Mouse (Mus musculus) MEL (cell line): ENCODE measurements around the gene Fam72a. TPM values are rescaled to one million over a fixed set of nuclear protein-coding genes. Genes with fewer than 3 reads are reported as not detected.

ENCODE experiments used
- DNase-seq: peaks from one replicate; pipeline ENCODE4 v3.0.0; 2011; ENCODE audit warnings: low read depth, low spot score
- H3K27ac ChIP-seq: 2 replicates; pipeline ENCODE4 v1.5.1; 2012; ENCODE audit warnings: low read depth, mild to moderate bottlenecking, control low read depth, low read length, moderate library complexity; ENCODE audit not compliant: control insufficient read depth
- H3K27me3 ChIP-seq, 2 experiments: fragments of 150-350 bp in 1 of 2; sonication (generic) in 1 of 2; 2 replicates each; pipeline ENCODE4 v1.6.1; 2012; ENCODE audit warnings: low read length in 2 of 2, mild to moderate bottlenecking in 2 of 2, improper control_type of control experiment in 1 of 2, moderate library complexity in 1 of 2; ENCODE audit not compliant: insufficient read depth in 2 of 2, control insufficient read depth in 1 of 2
- H3K36me3 ChIP-seq, 2 experiments: 2 replicates each; pipeline ENCODE4 v1.6.1; 2012 to 2014; ENCODE audit warnings: low read length in 2 of 2, improper control_type of control experiment in 1 of 2, inconsistent platforms in 1 of 2, mild to moderate bottlenecking in 1 of 2; ENCODE audit not compliant: insufficient read depth in 2 of 2, control insufficient read depth in 1 of 2
- H3K4me1 ChIP-seq, 2 experiments: fragments of 150-350 bp in 1 of 2; sonication (generic) in 1 of 2; 2 replicates each; pipeline ENCODE4 v1.6.1; 2012; ENCODE audit warnings: low read length in 2 of 2, improper control_type of control experiment in 1 of 2, mild to moderate bottlenecking in 1 of 2; ENCODE audit not compliant: insufficient read depth in 2 of 2, control insufficient read depth in 1 of 2
- H3K4me3 ChIP-seq, 2 experiments: fragments of 150-350 bp in 1 of 2; sonication (generic) in 1 of 2; 2 replicates each; pipeline ENCODE4 v1.5.1; 2012; ENCODE audit warnings: low read depth in 2 of 2, low read length in 2 of 2, mild to moderate bottlenecking in 2 of 2, moderate library complexity in 2 of 2, control low read depth in 1 of 2, improper control_type of control experiment in 1 of 2; ENCODE audit not compliant: control insufficient read depth in 1 of 2, insufficient read depth in 1 of 2
- H3K79me2 ChIP-seq: 2 replicates; pipeline ENCODE4 v1.6.1; 2012; ENCODE audit warnings: mild to moderate bottlenecking, low read length, moderate library complexity; ENCODE audit not compliant: control insufficient read depth, poor library complexity, insufficient read depth
- H3K9ac ChIP-seq: 2 replicates; pipeline ENCODE4 v1.6.1; 2012; ENCODE audit warnings: low read depth, mild to moderate bottlenecking, control low read depth, low read length, moderate library complexity; ENCODE audit not compliant: control insufficient read depth, poor library complexity, severe bottlenecking
- H3K9me3 ChIP-seq: fragments of 150-350 bp; sonication (generic); replicated peaks from 2 replicates; pipeline ENCODE4 v1.6.1; 2012; ENCODE audit warnings: mild to moderate bottlenecking, low read length, improper control_type of control experiment, moderate library complexity; ENCODE audit not compliant: insufficient read depth
- CHD2 ChIP-seq: IDR thresholded peaks from 2 replicates; pipeline ENCODE4 v1.6.1; 2011; ENCODE audit warnings: low read length, improper control_type of control experiment
- CTCF ChIP-seq, 3 experiments: IDR thresholded peaks in 2 of 3; conservative IDR thresholded peaks in 1 of 3; 2 replicates each; pipeline ENCODE4 v1.5.1; 2011 to 2012; ENCODE audit warnings: low read length in 3 of 3, low read depth in 2 of 3, mild to moderate bottlenecking in 2 of 3, improper control_type of control experiment in 1 of 3, inconsistent platforms in 1 of 3, mixed read lengths in 1 of 3, moderate library complexity in 1 of 3; ENCODE audit not compliant: control insufficient read depth in 1 of 3, insufficient read depth in 1 of 3, poor library complexity in 1 of 3, severe bottlenecking in 1 of 3
- ELF1 ChIP-seq: IDR thresholded peaks from 2 replicates; pipeline ENCODE4 v1.6.1; 2014; ENCODE audit warnings: low read depth, mild to moderate bottlenecking, inconsistent platforms, low read length, improper control_type of control experiment, moderate library complexity
- ETS1 ChIP-seq: IDR thresholded peaks from 2 replicates; pipeline ENCODE4 v1.6.1; 2012; ENCODE audit warnings: low read depth, mild to moderate bottlenecking, inconsistent platforms, low read length, improper control_type of control experiment, moderate library complexity
- GABPA ChIP-seq: IDR thresholded peaks from 2 replicates; pipeline ENCODE4 v1.6.1; 2012; ENCODE audit warnings: low read depth, mild to moderate bottlenecking, inconsistent platforms, low read length, improper control_type of control experiment, moderate library complexity
- HCFC1 ChIP-seq: IDR thresholded peaks from 2 replicates; pipeline ENCODE4 v1.6.1; 2012; ENCODE audit warnings: low read depth, mild to moderate bottlenecking, inconsistent platforms, low read length, improper control_type of control experiment, moderate library complexity
- JUND ChIP-seq: IDR thresholded peaks from 2 replicates; pipeline ENCODE4 v1.6.1; 2011; ENCODE audit warnings: low read depth, mild to moderate bottlenecking, improper control_type of control experiment, low read length
- KAT2A ChIP-seq: conservative IDR thresholded peaks from 2 replicates; pipeline ENCODE4 v1.6.1; 2012; ENCODE audit warnings: low read depth, low read length, improper control_type of control experiment, inconsistent platforms
- MAFK ChIP-seq: IDR thresholded peaks from 2 replicates; pipeline ENCODE4 v1.6.1; 2011; ENCODE audit warnings: low read depth, mild to moderate bottlenecking, low read length, improper control_type of control experiment, borderline replicate concordance
- MAZ ChIP-seq: IDR thresholded peaks from 2 replicates; pipeline ENCODE4 v1.6.1; 2012; ENCODE audit warnings: low read depth, mild to moderate bottlenecking, inconsistent platforms, low read length, improper control_type of control experiment
- MYB ChIP-seq: IDR thresholded peaks from 2 replicates; pipeline ENCODE4 v1.6.1; 2011; ENCODE audit warnings: mild to moderate bottlenecking, low read depth, low read length, improper control_type of control experiment
- MYC ChIP-seq: IDR thresholded peaks from 2 replicates; pipeline ENCODE4 v1.6.1; 2011; ENCODE audit warnings: low read depth, mild to moderate bottlenecking, low read length, improper control_type of control experiment, moderate library complexity
- POLR2AphosphoS5 ChIP-seq: IDR thresholded peaks from 2 replicates; pipeline ENCODE4 v1.6.1; 2012; ENCODE audit warnings: low read depth, borderline replicate concordance, mild to moderate bottlenecking, inconsistent platforms, low read length, moderate library complexity, mixed read lengths
- RAD21 ChIP-seq: IDR thresholded peaks from 2 replicates; pipeline ENCODE4 v1.6.1; 2011; ENCODE audit warnings: mild to moderate bottlenecking, low read depth, low read length, improper control_type of control experiment
- SIN3A ChIP-seq: IDR thresholded peaks from 2 replicates; pipeline ENCODE4 v1.6.1; 2012; ENCODE audit warnings: low read length, improper control_type of control experiment, inconsistent platforms
- TAL1 ChIP-seq: IDR thresholded peaks from 2 replicates; pipeline ENCODE4 v1.6.1; 2012; ENCODE audit warnings: mild to moderate bottlenecking, inconsistent platforms, low read length, moderate library complexity, mixed read lengths
- TBP ChIP-seq: IDR thresholded peaks from 2 replicates; pipeline ENCODE4 v1.8.0; 2011; ENCODE audit warnings: low read depth, low read length, improper control_type of control experiment
- TCF12 ChIP-seq: IDR thresholded peaks from 2 replicates; pipeline ENCODE4 v1.6.1; 2014; ENCODE audit warnings: low read depth, mild to moderate bottlenecking, inconsistent platforms, low read length, improper control_type of control experiment, moderate library complexity
- UBTF ChIP-seq: IDR thresholded peaks from 2 replicates; pipeline ENCODE4 v1.6.1; 2012; ENCODE audit warnings: low read depth, mild to moderate bottlenecking, inconsistent platforms, low read length, improper control_type of control experiment, moderate library complexity, borderline replicate concordance; ENCODE audit not compliant: insufficient read depth
- ZC3H11A ChIP-seq: IDR thresholded peaks from 2 replicates; pipeline ENCODE4 v1.6.1; 2012; ENCODE audit warnings: low read depth, mild to moderate bottlenecking, inconsistent platforms, low read length, improper control_type of control experiment
- ZKSCAN1 ChIP-seq: IDR thresholded peaks from 2 replicates; pipeline ENCODE4 v1.6.1; 2012; ENCODE audit warnings: low read depth, mild to moderate bottlenecking, inconsistent platforms, low read length, improper control_type of control experiment, moderate library complexity
- ZMIZ1 ChIP-seq: IDR thresholded peaks from 2 replicates; pipeline ENCODE4 v1.6.1; 2012; ENCODE audit warnings: low read depth, mild to moderate bottlenecking, inconsistent platforms, low read length, improper control_type of control experiment, moderate library complexity
- ZNF384 ChIP-seq: IDR thresholded peaks from 2 replicates; pipeline ENCODE4 v1.6.1; 2012; ENCODE audit warnings: low read depth, mild to moderate bottlenecking, inconsistent platforms, low read length, improper control_type of control experiment
- polyA plus RNA-seq, 2 experiments: library from polyadenylated mRNA; stranded (reverse) in 1 of 2; unstranded in 1 of 2; fragments of >175 nt in 1 of 2; fragments of >200 nt in 1 of 2; gene quantifications; 2 replicates each; pipeline versions ENCODE4 v1.2.1 to v1.2.4; 2012; ENCODE audit warnings: low replicate concordance in 2 of 2, low read depth in 1 of 2; ENCODE audit not compliant: insufficient read length in 2 of 2, insufficient read depth in 1 of 2, missing spikeins in 1 of 2
- total RNA-seq: library from RNA; depleted of rRNA; stranded (reverse); fragments of 300-350 nt; gene quantifications from 2 replicates; pipeline ENCODE4 v1.2.3, GENCODE M21; 2012

The Fam72a gene
- total and polyA plus RNA-seq, 3 experiments: 8.2 to 8.8 TPM; not detected in 1

- TF ChIP-seq ETS1 (peak; percentile 75), ELF1 (no peak), MYB (no peak), TBP (no peak), ZKSCAN1 (no peak), CTCF (IDR thresholded peaks at IDR 0.05 in 2 of 3, conservative IDR thresholded peaks at IDR 0.05 in 1 of 3; ENCODE audit: control insufficient read depth in 1 of 3, insufficient read depth in 1 of 3, low read depth in 2 of 3, low read length in 3 of 3, poor library complexity in 1 of 3, severe bottlenecking in 1 of 3) (no peak), GABPA (no peak), RAD21 (no peak), SIN3A (0 out of 2 replicates have a peak, but pooled peaks have one; percentile 38), MAFK (no peak), ZMIZ1 (no peak), HCFC1 (no peak), TCF12 (no peak), JUND (no peak), UBTF (no peak)
Measured at GRCm38 (mm10) chr1:131516588-131516987, 11.1 kb upstream of the Fam72a start (continued).

- TF ChIP-seq KAT2A (no peak), POLR2AphosphoS5 (no peak), MYC (no peak), CHD2 (no peak), TBP (no peak), TAL1 (no peak), MAZ (no peak), ZNF384 (no peak), ZC3H11A (no peak), CTCF (IDR thresholded peaks at IDR 0.05 in 2 of 3, conservative IDR thresholded peaks at IDR 0.05 in 1 of 3; ENCODE audit: control insufficient read depth in 1 of 3, insufficient read depth in 1 of 3, low read depth in 2 of 3, low read length in 3 of 3, poor library complexity in 1 of 3, severe bottlenecking in 1 of 3) (no peak)
- no peak for DNase-seq
- no peaks in the 10 kb centered on the region for H3K9me3 ChIP-seq
- no peaks in the 10 kb centered on the region for H3K27me3 ChIP-seq
- no peak overlapping the region for H3K27ac ChIP-seq
- peaks cover 0 to 23% of the 10 kb centered on the region in 2 experiments; a peak in 2 of 4 replicates for H3K36me3 ChIP-seq
- H3K9ac ChIP-seq: no peak overlapping the region
- no peak overlapping the region for H3K4me3 ChIP-seq
- H3K4me1 ChIP-seq: peaks cover 0 to 17% of the 10 kb centered on the region in 2 experiments; a peak in 2 of 4 replicates
- H3K79me2 ChIP-seq: peaks cover 58% of the 10 kb centered on the region
Measured at GRCm38 (mm10) chr1:131523794-131524193, 3.9 kb upstream of the Fam72a start.
